Mouse (Mus musculus): Measurements from ENCODE around the gene Auts2. TPM values are rescaled to one million over a fixed set of nuclear protein-coding genes. Genes with fewer than 3 reads are reported as not detected.

Gene Auts2
- total and polyA plus RNA-seq, 3 experiments: not detected

- no peak overlapping the region for H3K4me3 ChIP-seq (replicated peaks in 1 of 3; ENCODE audit: low read depth in 2 of 3, low read length in 2 of 3, poor library complexity in 1 of 3)
- TF ChIP-seq NELFE (IDR thresholded peaks at IDR 0.05; ENCODE audit: low read depth, low read length) (no peak), IRF4 (IDR thresholded peaks at IDR 0.05; ENCODE audit: low read depth, low read length) (no peak), RAD21 (IDR thresholded peaks at IDR 0.05; ENCODE audit: low read depth, low read length) (no peak)
- peaks cover 62% of the 10 kb centered on the region for H3K9me3 ChIP-seq (replicated peaks; ENCODE audit: low read length)
- in situ Hi-C loops (cut with MboI; ENCODE audit: low pct_ligation_motif_present, low pct_unique_long_range_greater_than_20kb, low sequenced_read_pairs): no loop called here
- no peaks in the 10 kb centered on the region for H3K79me2 ChIP-seq (replicated peaks; ENCODE audit: control insufficient read depth, extremely low read depth, insufficient read depth, poor library complexity, severe bottlenecking)
- no peak overlapping the region for H3K27ac ChIP-seq (ENCODE audit: insufficient read depth, low read depth)
- dilution Hi-C loops (cut with MboI; ENCODE audit: extremely low pct_ligation_motif_present, extremely low pct_unique_long_range_greater_than_20kb, low sequenced_read_pairs): no loop called here
- H3K36me3 ChIP-seq (replicated peaks in 1 of 2; ENCODE audit: control insufficient read depth in 1 of 2, insufficient read depth in 1 of 2, low read length in 1 of 2): no peaks in the 10 kb centered on the region
- H3K4me1 ChIP-seq (ENCODE audit: control insufficient read depth in 1 of 2, insufficient read depth in 2 of 2): no peaks in the 10 kb centered on the region
- no peak overlapping the region for H3K4me2 ChIP-seq (ENCODE audit: insufficient read depth, low read depth, poor library complexity, severe bottlenecking)
- no peaks in the 10 kb centered on the region for H3K27me3 ChIP-seq (replicated peaks)
- H3K9ac ChIP-seq (ENCODE audit: insufficient read depth, low read depth): no peak overlapping the region
- no peak for DNase-seq (ENCODE audit: extremely low read depth)
Observed at GRCm38 (mm10) chr5:131509315-131509714, 1033.8 kb downstream of the Auts2 start.

GRCm38 (mm10) chr5:131498865-131499264, 1044.3 kb downstream of the Auts2 start:
- H3K36me3 ChIP-seq (replicated peaks in 1 of 2; ENCODE audit: control insufficient read depth in 1 of 2, insufficient read depth in 1 of 2, low read length in 1 of 2): no peaks in the 10 kb centered on the region

GRCm38 (mm10) chr5:131496517-131497216, 1046.5 kb downstream of the Auts2 start:
- H3K4me1 ChIP-seq (ENCODE audit: control insufficient read depth in 1 of 2, insufficient read depth in 2 of 2): no peaks in the 10 kb centered on the region
- no peaks in the 10 kb centered on the region for H3K27me3 ChIP-seq (replicated peaks)
- dilution Hi-C loops (cut with MboI; ENCODE audit: extremely low pct_ligation_motif_present, extremely low pct_unique_long_range_greater_than_20kb, low sequenced_read_pairs) (no loop called here), in situ Hi-C loops (cut with MboI; ENCODE audit: low pct_ligation_motif_present, low pct_unique_long_range_greater_than_20kb, low sequenced_read_pairs) (no loop called here)
- no peak overlapping the region for H3K4me3 ChIP-seq (replicated peaks in 1 of 3; ENCODE audit: low read depth in 2 of 3, low read length in 2 of 3, poor library complexity in 1 of 3)
- TF ChIP-seq GABPA (IDR thresholded peaks at IDR 0.05; ENCODE audit: insufficient replicate concordance, low read depth, low read length) (no peak), JUN (IDR thresholded peaks at IDR 0.05; ENCODE audit: insufficient read depth, low read depth, low read length) (no peak)
- H3K36me3 ChIP-seq (replicated peaks in 1 of 2; ENCODE audit: control insufficient read depth in 1 of 2, insufficient read depth in 1 of 2, low read length in 1 of 2): no peaks in the 10 kb centered on the region
- no peak overlapping the region for H3K4me2 ChIP-seq (ENCODE audit: insufficient read depth, low read depth, poor library complexity, severe bottlenecking)
- H3K9ac ChIP-seq (ENCODE audit: insufficient read depth, low read depth): no peak overlapping the region
- H3K27ac ChIP-seq (ENCODE audit: insufficient read depth, low read depth): no peak overlapping the region
- H3K9me3 ChIP-seq (replicated peaks; ENCODE audit: low read length): peaks cover 74% of the 10 kb centered on the region
- DNase-seq (ENCODE audit: extremely low read depth): no peak
- H3K79me2 ChIP-seq (replicated peaks; ENCODE audit: control insufficient read depth, extremely low read depth, insufficient read depth, poor library complexity, severe bottlenecking): no peaks in the 10 kb centered on the region

More at GRCm38 (mm10) chr5:131498865-131499264, 1044.3 kb downstream of the Auts2 start:
- dilution Hi-C loops (cut with MboI; ENCODE audit: extremely low pct_ligation_motif_present, extremely low pct_unique_long_range_greater_than_20kb, low sequenced_read_pairs) (no loop called here), in situ Hi-C loops (cut with MboI; ENCODE audit: low pct_ligation_motif_present, low pct_unique_long_range_greater_than_20kb, low sequenced_read_pairs) (no loop called here)
- no peak for TF ChIP-seq MEF2A (IDR thresholded peaks at IDR 0.05; ENCODE audit: borderline replicate concordance, low read depth, low read length)
- no peak for TF ChIP-seq CTCF (conservative IDR thresholded peaks at IDR 0.05 in 1 of 2, IDR thresholded peaks at IDR 0.05 in 1 of 2; ENCODE audit: low read depth in 2 of 2, low read length in 2 of 2)
- TF ChIP-seq SIN3A (IDR thresholded peaks at IDR 0.05; ENCODE audit: low read length): no peak
- TF ChIP-seq ZC3H11A (IDR thresholded peaks at IDR 0.05; ENCODE audit: low read depth, low read length): no peak
- no peak for TF ChIP-seq JUND (conservative IDR thresholded peaks at IDR 0.05; ENCODE audit: low read depth, low read length)
- TF ChIP-seq GABPA (IDR thresholded peaks at IDR 0.05; ENCODE audit: insufficient replicate concordance, low read depth, low read length): no peak
- TF ChIP-seq HCFC1 (IDR thresholded peaks at IDR 0.05; ENCODE audit: low read depth, low read length): no peak
- TF ChIP-seq NRF1 (IDR thresholded peaks at IDR 0.05; ENCODE audit: low read depth, low read length): no peak
- TF ChIP-seq ZNF384 (IDR thresholded peaks at IDR 0.05; ENCODE audit: low read depth, low read length): no peak
- no peak for TF ChIP-seq MYC (IDR thresholded peaks at IDR 0.05; ENCODE audit: low read depth, low read length)
- TF ChIP-seq RAD21 (IDR thresholded peaks at IDR 0.05; ENCODE audit: low read depth, low read length): no peak
- TF ChIP-seq CHD2 (IDR thresholded peaks at IDR 0.05; ENCODE audit: low read length): no peak
- TF ChIP-seq USF1 (IDR thresholded peaks at IDR 0.05; ENCODE audit: low read depth, low read length): no peak
- TF ChIP-seq IRF4 (IDR thresholded peaks at IDR 0.05; ENCODE audit: low read depth, low read length): no peak
- no peak for TF ChIP-seq SMC3 (IDR thresholded peaks at IDR 0.05; ENCODE audit: low read depth, low read length)
- Histone ChIP-seq H3K27ac (ENCODE audit: insufficient read depth, low read depth) (no peak overlapping the region), H3K27me3 (replicated peaks) (no peaks in the 10 kb centered on the region), H3K4me3 (replicated peaks in 1 of 3; ENCODE audit: low read depth in 2 of 3, low read length in 2 of 3, poor library complexity in 1 of 3) (no peak overlapping the region), H3K4me2 (ENCODE audit: insufficient read depth, low read depth, poor library complexity, severe bottlenecking) (no peak overlapping the region), H3K9ac (ENCODE audit: insufficient read depth, low read depth) (no peak overlapping the region), H3K79me2 (replicated peaks; ENCODE audit: control insufficient read depth, extremely low read depth, insufficient read depth, poor library complexity, severe bottlenecking) (no peaks in the 10 kb centered on the region), H3K4me1 (ENCODE audit: control insufficient read depth in 1 of 2, insufficient read depth in 2 of 2) (no peaks in the 10 kb centered on the region), H3K9me3 (replicated peaks; ENCODE audit: low read length) (peaks cover 54% of the 10 kb centered on the region)
- no peak for DNase-seq (ENCODE audit: extremely low read depth)

Measured in CH12.LX (cell line).